Comparison of ENCODE assay signal across 7 mouse cellular contexts in the genomic region with DNA sequence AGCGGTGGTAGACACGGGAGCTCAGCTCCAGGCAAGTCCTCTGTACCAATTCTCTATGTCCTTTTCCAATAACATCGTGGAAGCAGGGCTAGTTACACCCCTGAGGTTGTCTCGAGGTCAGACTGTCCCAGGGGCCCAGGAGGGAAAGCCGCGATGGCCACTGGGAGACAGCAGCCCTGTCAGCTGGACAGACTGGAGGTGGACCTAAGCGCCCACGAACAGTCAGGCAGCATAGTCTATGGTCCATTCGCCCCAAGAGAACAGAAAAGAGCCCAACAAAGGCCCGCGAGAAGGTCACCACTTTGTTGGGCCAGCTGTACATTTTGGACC. TPM values are rescaled to one million over a fixed set of nuclear protein-coding genes. Genes with fewer than 3 reads are reported as not detected.
A peak's percentile ranks its signal among the peaks of the same experiment; 100 is the strongest.
DNase-seq lines count a peak whose midpoint lies in the region; ATAC-seq and TF ChIP-seq lines count a peak whose summit lies in the region.

No protein-coding gene starts in this region.

- no peaks in the 10 kb centered on the region for H3K27me3 ChIP-seq in testis, adult 2 months (ENCODE audit: control insufficient read depth, insufficient read depth, low read length)
- no peaks in the 10 kb centered on the region for H3K27me3 ChIP-seq in forebrain, embryonic 16.5 days (replicated peaks; ENCODE audit: control insufficient read depth, insufficient read depth, low read length)
- no peaks in the 10 kb centered on the region for H3K27me3 ChIP-seq in liver, embryonic 13.5 days

- H3K9ac ChIP-seq in forebrain, embryonic 16.5 days (replicated peaks; ENCODE audit: low read depth, low read length) = no peak overlapping the region
- peak overlapping the region; percentile 52 for H3K9ac ChIP-seq in liver, embryonic 13.5 days

- 0 out of 2 replicates have a peak, but pooled peaks have one; percentile 16 for ATAC-seq in forebrain, embryonic 16.5 days
- ATAC-seq in liver, embryonic 13.5 days (ENCODE audit: low read depth) = peak; percentile 27; the same call in 1 of the 2 replicates
- ATAC-seq in inflammation-experienced regulatory T-cells, adult 6 months = no peak

- no peak for DNase-seq in testis, postnatal 14 days (ENCODE audit: low spot score)
- DNase-seq in liver, embryonic 13.5 days = no peak
- peak; percentile 43 for DNase-seq in testis, postnatal 10 days (ENCODE audit: low spot score)
- no peak for DNase-seq in urinary bladder, postnatal 25 days (ENCODE audit: low spot score)

- peaks cover 8% of the 10 kb centered on the region for H3K4me1 ChIP-seq in testis, adult 2 months (ENCODE audit: control insufficient read depth, insufficient read depth, low read length)
- H3K4me1 ChIP-seq in forebrain, embryonic 16.5 days (replicated peaks; ENCODE audit: control insufficient read depth, insufficient read depth, low read length) = peaks cover 3% of the 10 kb centered on the region; the same call in 1 of the 2 replicates
- H3K4me1 ChIP-seq in liver, embryonic 13.5 days (replicated peaks) = peaks cover 47% of the 10 kb centered on the region

- 40% methylated on average over 11 of the region's 11 CpGs for WGBS in forebrain, embryonic 16.5 days
- WGBS in liver, embryonic 13.5 days (ENCODE audit: insufficient replicate concordance) = 34% methylated on average over 11 of the region's 11 CpGs

- H3K27ac ChIP-seq in testis, adult 2 months (ENCODE audit: control insufficient read depth, insufficient read depth, low read depth, low read length) = no peak overlapping the region
- H3K27ac ChIP-seq in forebrain, embryonic 16.5 days (ENCODE audit: low read length) = no peak overlapping the region
- no peak overlapping the region; the same call in 1 of the 2 replicates for H3K27ac ChIP-seq in liver, embryonic 13.5 days

- no peaks in the 10 kb centered on the region for H3K9me3 ChIP-seq in forebrain, embryonic 16.5 days (ENCODE audit: control insufficient read depth, low read length)
- no peaks in the 10 kb centered on the region for H3K9me3 ChIP-seq in liver, embryonic 13.5 days (replicated peaks)

- no peaks in the 10 kb centered on the region for H3K36me3 ChIP-seq in testis, adult 2 months (ENCODE audit: control insufficient read depth, insufficient read depth, low read length)
- H3K36me3 ChIP-seq in forebrain, embryonic 16.5 days (ENCODE audit: control insufficient read depth, insufficient read depth) = no peaks in the 10 kb centered on the region
- no peaks in the 10 kb centered on the region for H3K36me3 ChIP-seq in liver, embryonic 13.5 days

- H3K4me2 ChIP-seq in forebrain, embryonic 16.5 days (ENCODE audit: low read length) = peak overlapping the region; percentile 28; the same call in 1 of the 2 replicates
- peak overlapping the region; percentile 58 for H3K4me2 ChIP-seq in liver, embryonic 13.5 days

- peak overlapping the region; percentile 26; the same call in 1 of the 2 replicates for H3K4me3 ChIP-seq in testis, adult 2 months (ENCODE audit: control insufficient read depth, low read depth, low read length)
- no peak overlapping the region for H3K4me3 ChIP-seq in forebrain, embryonic 16.5 days (replicated peaks; ENCODE audit: low read length)
- peak overlapping the region; percentile 18; the same call in 1 of the 2 replicates for H3K4me3 ChIP-seq in liver, embryonic 13.5 days (replicated peaks)

- TF ChIP-seq CTCF in testis, adult 2 months (IDR thresholded peaks at IDR 0.05; ENCODE audit: control insufficient read depth, insufficient read depth, insufficient replicate concordance, low read depth, low read length) = no peak

- no peak for TF ChIP-seq POLR2A in testis, adult 2 months (IDR thresholded peaks at IDR 0.05; ENCODE audit: control insufficient read depth, low read depth, low read length)

RNA-seq across cellular contexts. Expression of gene Scgb3a1, which starts 10.4 kb away (rescaled TPM):
- polyA plus RNA-seq in testis, adult 2 months (2012; rRNA removed) = 0.38 TPM in 1 of 2 replicates, not detected in the other
- polyA plus RNA-seq in forebrain, embryonic 16.5 days (2015; fragmentation: Nextera tagmentation; extraction: Ambion mirVana) = not detected in 2 replicates
- polyA plus RNA-seq in liver, embryonic 13.5 days (2015; fragmentation: Nextera tagmentation; extraction: Ambion mirVana) = not detected in 2 replicates
- not detected for polyA plus RNA-seq in inflammation-experienced regulatory T-cells, adult 6 months (2017; shearing (Covaris generic))

RNA-seq across cellular contexts. Expression of gene Flt4, which starts 44.0 kb away (rescaled TPM):
- polyA plus RNA-seq in testis, adult 2 months (2012; rRNA removed) = 4.5 and 4.9 TPM in 2 replicates
- 1.4 and 1.7 TPM in 2 replicates for polyA plus RNA-seq in forebrain, embryonic 16.5 days (2015; fragmentation: Nextera tagmentation; extraction: Ambion mirVana)
- 2.4 and 2.7 TPM in 2 replicates for polyA plus RNA-seq in liver, embryonic 13.5 days (2015; fragmentation: Nextera tagmentation; extraction: Ambion mirVana)
- not detected for polyA plus RNA-seq in inflammation-experienced regulatory T-cells, adult 6 months (2017; shearing (Covaris generic))

RNA-seq across cellular contexts. Expression of gene Cnot6, which starts 59.5 kb away (rescaled TPM):
- 12.5 and 18.1 TPM in 2 replicates for polyA plus RNA-seq in testis, adult 2 months (2012; rRNA removed)
- polyA plus RNA-seq in forebrain, embryonic 16.5 days (2015; fragmentation: Nextera tagmentation; extraction: Ambion mirVana) = 55.1 and 68.1 TPM in 2 replicates
- polyA plus RNA-seq in liver, embryonic 13.5 days (2015; fragmentation: Nextera tagmentation; extraction: Ambion mirVana) = 24.4 and 30.4 TPM in 2 replicates
- polyA plus RNA-seq in inflammation-experienced regulatory T-cells, adult 6 months (2017; shearing (Covaris generic)) = 10 to 100 TPM; 24.2 to 29.7 (median 26.8) TPM
